Mouse (Mus musculus) lung, postnatal 0 days (tissue): ENCODE results near the gene Dock2. TPM values are rescaled to one million over a fixed set of nuclear protein-coding genes. Genes with fewer than 3 reads are reported as not detected.

Experiments
- ATAC-seq: fragments of 200-750 bp; cut with Nextera tagmentation; 2 replicates; pipeline ENCODE4 v1.8.0; 2017; ENCODE audit warnings: moderate library complexity
- DNase-seq: peaks from one replicate; pipeline ENCODE4 v3.0.0-alpha.2; 2016; ENCODE audit warnings: low spot score
- H3K27ac ChIP-seq: fragments of 300-500 bp; sonication (generic); 2 replicates; pipeline ENCODE4 v1.5.1; 2014; ENCODE audit warnings: antibody characterized with exemption, mild to moderate bottlenecking, low read length, mixed read lengths
- H3K27me3 ChIP-seq: fragments of 300-500 bp; sonication (generic); replicated peaks from 2 replicates; pipeline ENCODE4 v1.6.1; 2014; ENCODE audit warnings: low read length, mixed read lengths; ENCODE audit not compliant: insufficient read depth
- H3K36me3 ChIP-seq: fragments of 300-500 bp; sonication (generic); 2 replicates; pipeline ENCODE4 v1.6.1; 2014; ENCODE audit warnings: low read length, mixed read lengths; ENCODE audit not compliant: insufficient read depth
- H3K4me1 ChIP-seq: fragments of 300-500 bp; sonication (generic); 2 replicates; pipeline ENCODE4 v1.6.1; 2014; ENCODE audit warnings: antibody characterized with exemption, low read depth, low read length, mixed read lengths; ENCODE audit not compliant: insufficient read depth
- H3K4me2 ChIP-seq: fragments of 300-500 bp; sonication (generic); replicated peaks from 2 replicates; pipeline ENCODE4 v1.6.1; 2014; ENCODE audit warnings: low read depth, mild to moderate bottlenecking, low read length, moderate library complexity, mixed read lengths
- H3K4me3 ChIP-seq: fragments of 300-500 bp; sonication (generic); 2 replicates; pipeline ENCODE4 v1.5.1; 2014; ENCODE audit warnings: low read depth, low read length
- H3K9ac ChIP-seq: fragments of 300-500 bp; sonication (generic); replicated peaks from 2 replicates; pipeline ENCODE4 v1.6.1; 2014; ENCODE audit warnings: low read depth, mild to moderate bottlenecking
- H3K9me3 ChIP-seq: fragments of 300-500 bp; sonication (generic); 2 replicates; pipeline ENCODE4 v1.6.1; 2016; ENCODE audit warnings: low read length, mixed read lengths
- CTCF ChIP-seq: IDR thresholded peaks from 2 replicates; pipeline ENCODE4 v1.5.1; 2016; ENCODE audit warnings: antibody characterized with exemption, mild to moderate bottlenecking
- EP300 ChIP-seq: IDR thresholded peaks from 2 replicates; pipeline ENCODE4 v1.6.1; 2016; ENCODE audit warnings: antibody characterized with exemption, mild to moderate bottlenecking, control low read depth
- WGBS: fragments of 180-500 bp; shearing (Covaris S2); extraction: QIAGEN DNeasy Blood & Tissue Kit; methylation state at CpG from one replicate; pipeline ENCODE4 v1.1.7; 2014; 5-methylcytosine and 5-hydroxymethylcytosine counted together
- polyA plus RNA-seq: library from polyadenylated mRNA; unstranded; fragments of >200 nt; fragmentation: Nextera tagmentation; extraction: Ambion mirVana; gene quantifications from 2 replicates; pipeline ENCODE4 v1.2.1, GENCODE M21; 2015

The Dock2 gene
- polyA plus RNA-seq, 1 experiment from 2014 or later: 1.8 TPM

- no peaks in the 10 kb centered on the region for H3K4me1 ChIP-seq
- H3K27me3 ChIP-seq: no peaks in the 10 kb centered on the region
- no peak for TF ChIP-seq CTCF
- TF ChIP-seq EP300: no peak
- H3K9ac ChIP-seq: no peak overlapping the region
- no peak overlapping the region for H3K27ac ChIP-seq
- no peak overlapping the region for H3K4me2 ChIP-seq
- ATAC-seq (no peak), DNase-seq (no peak)
- 56% methylated on average over 3 of the region's 3 CpGs for WGBS
- H3K9me3 ChIP-seq: no peaks in the 10 kb centered on the region
- H3K4me3 ChIP-seq: no peak overlapping the region
- no peaks in the 10 kb centered on the region for H3K36me3 ChIP-seq
These were observed 315.1 kb downstream of the Dock2 start for GRCm38 (mm10) chr11:34468571-34468970.

GRCm38 (mm10) chr11:34467056-34467455 is 316.6 kb downstream of the Dock2 start:
- no peak for ATAC-seq
- 68% methylated on average over 1 of the region's 1 CpGs for WGBS

GRCm38 (mm10) chr11:34449944-34450343 is 333.7 kb downstream of the Dock2 start:
- Histone ChIP-seq H3K9me3 (no peaks in the 10 kb centered on the region), H3K4me2 (no peak overlapping the region), H3K4me1 (no peaks in the 10 kb centered on the region), H3K9ac (no peak overlapping the region), H3K36me3 (no peaks in the 10 kb centered on the region), H3K27me3 (no peaks in the 10 kb centered on the region), H3K27ac (no peak overlapping the region), H3K4me3 (no peak overlapping the region)
- WGBS: 85% methylated on average over 4 of the region's 4 CpGs
- TF ChIP-seq EP300 (no peak), CTCF (no peak)
- DNase-seq (no peak), ATAC-seq (no peak)

More at GRCm38 (mm10) chr11:34467056-34467455, 316.6 kb downstream of the Dock2 start:
- DNase-seq: no peak
- no peak overlapping the region for H3K9ac ChIP-seq
- no peak overlapping the region for H3K4me3 ChIP-seq
- no peaks in the 10 kb centered on the region for H3K4me1 ChIP-seq
- no peaks in the 10 kb centered on the region for H3K9me3 ChIP-seq
- no peak overlapping the region for H3K4me2 ChIP-seq
- no peak overlapping the region for H3K27ac ChIP-seq
- TF ChIP-seq EP300: no peak
- TF ChIP-seq CTCF: no peak
- no peaks in the 10 kb centered on the region for H3K27me3 ChIP-seq
- H3K36me3 ChIP-seq: no peaks in the 10 kb centered on the region

GRCm38 (mm10) chr11:34447891-34448290 is 335.8 kb downstream of the Dock2 start:
- no peak overlapping the region for H3K9ac ChIP-seq
- H3K36me3 ChIP-seq: no peaks in the 10 kb centered on the region
- H3K4me3 ChIP-seq: no peak overlapping the region
- H3K4me1 ChIP-seq: no peaks in the 10 kb centered on the region
- no peaks in the 10 kb centered on the region for H3K27me3 ChIP-seq
- no peak for TF ChIP-seq CTCF
- TF ChIP-seq EP300: no peak
- DNase-seq (peak; percentile 53), ATAC-seq (no peak)
- WGBS: 48% methylated on average over 4 of the region's 4 CpGs
- no peak overlapping the region for H3K4me2 ChIP-seq
- H3K27ac ChIP-seq: no peak overlapping the region
- H3K9me3 ChIP-seq: no peaks in the 10 kb centered on the region

- H3K27ac ChIP-seq: no peak overlapping the region
- no peaks in the 10 kb centered on the region for H3K36me3 ChIP-seq
- no peak overlapping the region for H3K9ac ChIP-seq
- ATAC-seq (no peak), DNase-seq (no peak)
- no peaks in the 10 kb centered on the region for H3K9me3 ChIP-seq
- WGBS: 58% methylated on average over 2 of the region's 2 CpGs
- no peak for TF ChIP-seq EP300
- TF ChIP-seq CTCF: no peak
- H3K4me2 ChIP-seq: no peak overlapping the region
- no peak overlapping the region for H3K4me3 ChIP-seq
- no peaks in the 10 kb centered on the region for H3K27me3 ChIP-seq
- H3K4me1 ChIP-seq: no peaks in the 10 kb centered on the region
These were observed 345.3 kb downstream of the Dock2 start for GRCm38 (mm10) chr11:34438429-34438828.

GRCm38 (mm10) chr11:34437446-34437845 is 346.2 kb downstream of the Dock2 start:
- no peak overlapping the region for H3K4me3 ChIP-seq
- no peak overlapping the region for H3K27ac ChIP-seq
- H3K27me3 ChIP-seq: no peaks in the 10 kb centered on the region
- H3K4me2 ChIP-seq: no peak overlapping the region
- no peak overlapping the region for H3K9ac ChIP-seq
- DNase-seq (no peak), ATAC-seq (no peak)
- no peaks in the 10 kb centered on the region for H3K9me3 ChIP-seq
- 71% methylated on average over 1 of the region's 1 CpGs for WGBS
- TF ChIP-seq CTCF (no peak), EP300 (no peak)
- H3K36me3 ChIP-seq: no peaks in the 10 kb centered on the region
- no peaks in the 10 kb centered on the region for H3K4me1 ChIP-seq

GRCm38 (mm10) chr11:34431978-34432377 is 351.7 kb downstream of the Dock2 start:
- TF ChIP-seq CTCF (no peak), EP300 (no peak)
- no peaks in the 10 kb centered on the region for H3K9me3 ChIP-seq
- H3K27me3 ChIP-seq: no peaks in the 10 kb centered on the region
- 73% methylated on average over 2 of the region's 2 CpGs for whole genome bisulfite sequencing
- no peaks in the 10 kb centered on the region for H3K4me1 ChIP-seq
- H3K36me3 ChIP-seq: no peaks in the 10 kb centered on the region
- H3K4me3 ChIP-seq: no peak overlapping the region
- H3K4me2 ChIP-seq: no peak overlapping the region
- H3K9ac ChIP-seq: no peak overlapping the region
- no peak for ATAC-seq
- H3K27ac ChIP-seq: no peak overlapping the region
- DNase-seq: no peak
